Mouse (Mus musculus) heart, adult 8-10 months (tissue): ENCODE data around the gene Macrod2. TPM values are rescaled to one million over a fixed set of nuclear protein-coding genes. Genes with fewer than 3 reads are reported as not detected.

Experiments used
- DNase-seq: peaks from one replicate; pipeline ENCODE4 v3.0.0; 2022; ENCODE audit warnings: low spot score
- total RNA-seq, 4 experiments: library from RNA; stranded (reverse); gene quantifications; 2 replicates each; pipeline ENCODE4 v1.2.4; 2022

Macrod2 gene
- total RNA-seq, 4 experiments from 2014 or later: 7.0 to 9.1 (median 8.7) TPM

DNA sequence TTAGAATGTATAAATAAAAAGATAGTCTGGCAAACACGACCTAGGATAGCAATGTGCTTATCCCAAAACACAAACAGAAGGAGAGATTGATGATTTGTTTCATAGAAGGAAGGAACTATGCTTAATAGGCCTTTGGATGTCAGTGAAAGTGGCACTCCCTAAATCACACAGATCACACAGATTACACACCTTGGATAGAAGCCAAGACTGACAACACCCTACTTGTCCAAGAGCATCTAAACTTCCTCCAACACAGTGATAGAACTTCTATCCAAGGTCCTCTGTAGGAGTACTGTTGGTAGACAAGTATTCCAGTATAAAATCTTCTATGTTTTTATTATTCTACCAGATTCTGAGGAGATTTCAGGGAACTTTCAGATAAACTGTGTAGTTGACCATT lies 1567.8 kb downstream of the Macrod2 start:
- no peak for DNase-seq

DNA sequence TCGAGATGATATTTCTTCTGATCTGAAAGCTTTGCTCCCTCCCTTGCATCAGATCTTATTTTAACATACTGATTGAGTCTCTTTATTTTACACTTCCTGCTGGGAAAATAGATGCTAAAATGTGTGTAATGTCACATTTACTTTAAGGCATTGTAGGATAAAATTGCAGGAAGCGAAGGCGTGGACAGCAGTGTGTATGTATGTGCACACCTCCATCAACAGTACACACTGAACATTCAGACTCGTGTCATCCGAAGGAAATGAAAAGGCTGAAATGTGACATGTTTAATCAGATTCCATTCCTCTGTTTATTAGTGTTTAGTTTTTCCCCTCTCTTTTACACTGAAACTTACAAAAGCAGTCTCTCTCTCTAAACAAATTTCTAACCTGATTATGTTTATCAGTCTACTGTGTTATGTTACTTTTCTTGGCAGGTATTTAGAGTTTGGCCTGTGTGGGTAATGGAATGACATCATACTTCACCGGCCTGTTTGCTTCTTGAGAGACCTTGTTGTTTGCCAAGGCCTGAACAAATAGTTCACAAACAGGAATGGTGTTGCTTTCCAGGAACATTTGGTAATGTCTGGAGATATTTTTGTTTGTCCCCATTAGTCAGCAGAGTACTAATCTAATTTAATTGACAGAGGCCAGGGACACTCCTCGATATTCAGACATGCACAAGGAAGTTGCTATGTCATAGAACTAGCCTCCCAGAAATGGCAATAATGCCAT lies 1588.7 kb downstream of the Macrod2 start:
- DNase-seq: peak; percentile 1

DNA sequence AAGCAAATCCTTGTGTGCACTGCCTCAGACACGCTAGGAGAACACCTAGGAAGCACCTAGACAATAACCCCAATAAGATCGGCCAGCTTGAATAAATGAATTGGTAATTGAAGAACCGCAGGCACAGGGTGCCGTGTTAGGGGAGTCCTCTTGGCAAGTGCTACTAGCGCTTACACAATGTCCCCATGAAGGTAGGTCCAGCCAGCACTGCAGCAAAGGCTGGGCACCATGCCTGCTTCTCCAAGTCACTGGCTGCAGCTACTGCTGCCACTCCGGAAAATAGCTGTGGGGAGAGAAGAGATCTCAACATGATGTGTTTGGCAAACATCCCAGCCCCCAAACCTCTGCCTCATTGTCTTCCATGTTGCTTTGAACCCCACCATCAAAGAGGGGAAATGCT lies 1603.8 kb downstream of the Macrod2 start:
- DNase-seq: peak; percentile 43

- DNase-seq: no peak
Observed at GRCm38 (mm10) chr2:142024534-142025155, 1629.5 kb downstream of the Macrod2 start.

- DNase-seq: no peak
Observed at GRCm38 (mm10) chr2:142026721-142027120, 1631.6 kb downstream of the Macrod2 start.

GRCm38 (mm10) chr2:142030756-142031646 lies 1635.9 kb downstream of the Macrod2 start:
- no peak for DNase-seq

DNA sequence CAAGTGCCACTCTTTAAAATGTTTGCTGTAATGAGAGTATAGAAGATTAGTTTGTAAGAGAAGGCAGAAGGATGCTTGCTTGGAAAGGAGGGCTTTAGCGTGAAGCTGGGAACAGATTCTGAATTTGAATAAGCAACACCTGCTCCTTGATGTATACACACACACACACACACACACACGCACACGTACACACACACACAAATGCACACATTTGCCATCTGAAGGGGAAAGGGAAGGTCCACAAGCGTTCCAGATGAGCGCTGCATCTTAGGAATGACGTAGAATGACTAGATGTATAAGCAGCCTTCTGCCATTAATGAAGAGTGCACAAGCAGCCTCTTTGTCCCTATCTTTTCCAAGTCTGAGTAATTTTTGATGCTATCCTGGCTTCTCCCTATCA lies 1660.5 kb downstream of the Macrod2 start:
- DNase-seq: no peak

DNA sequence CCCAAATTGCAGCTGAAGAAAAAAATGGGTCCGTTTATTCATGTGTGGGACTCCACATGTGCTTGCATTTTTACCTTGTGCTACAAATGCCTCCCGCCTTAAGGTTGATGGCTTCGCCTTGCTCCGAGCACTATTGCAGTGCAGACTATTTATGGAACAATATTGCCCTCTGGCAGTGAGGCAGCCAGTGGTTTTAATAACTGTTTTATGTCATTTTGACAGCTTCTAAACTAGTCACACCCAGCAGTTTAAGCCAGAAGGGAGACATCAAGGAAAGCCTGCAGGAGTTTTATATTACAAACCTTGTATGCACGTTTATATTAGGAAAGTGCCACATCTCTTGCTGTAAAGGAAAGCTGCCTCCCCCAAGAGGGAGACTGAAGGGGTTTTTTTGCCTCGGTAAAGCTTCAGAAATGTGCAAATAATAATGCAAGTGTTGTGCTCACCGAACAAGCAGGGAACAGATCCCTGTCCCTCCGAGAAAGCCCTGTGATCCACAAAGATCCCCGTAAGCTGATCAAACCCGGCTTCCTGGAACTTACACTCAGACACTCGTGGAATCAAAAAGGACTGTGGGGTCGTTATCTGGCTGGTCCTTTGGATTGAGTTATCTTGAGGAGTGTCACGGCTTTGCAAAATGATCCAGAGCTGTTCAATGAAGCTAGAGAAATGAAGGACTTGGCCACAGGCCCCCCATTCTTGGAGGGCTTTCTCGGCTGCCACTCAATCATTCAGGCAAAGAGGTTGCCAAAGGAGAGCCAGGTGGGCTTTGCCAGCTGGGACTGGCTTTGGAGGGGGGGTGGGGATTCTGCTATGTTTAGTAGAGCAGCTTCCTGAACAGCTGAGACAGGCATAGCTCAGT lies 1663.0 kb downstream of the Macrod2 start:
- DNase-seq: no peak

GRCm38 (mm10) chr2:142058751-142059090 lies 1663.6 kb downstream of the Macrod2 start:
- no peak for DNase-seq

DNA sequence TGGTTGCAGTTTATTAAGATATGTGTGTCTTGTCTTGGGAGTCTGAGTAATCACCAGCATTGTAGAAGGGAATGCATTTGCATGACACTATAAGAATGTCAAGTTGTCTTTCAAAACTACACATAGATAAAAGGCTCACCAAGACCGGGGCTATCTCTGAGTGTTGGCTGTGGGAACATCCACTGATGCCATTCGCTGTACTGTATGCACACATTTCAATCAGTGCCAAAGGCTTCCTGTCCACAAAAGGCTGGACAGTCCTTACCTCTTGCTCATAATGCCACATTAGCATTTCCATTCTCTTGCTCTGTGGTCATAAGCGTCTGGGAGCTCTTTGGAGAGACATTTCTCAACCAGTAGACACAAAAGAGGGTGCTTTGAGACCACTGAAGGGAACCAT lies 1713.8 kb downstream of the Macrod2 start:
- DNase-seq: no peak

GRCm38 (mm10) chr2:142116623-142117022 lies 1721.5 kb downstream of the Macrod2 start:
- no peak for DNase-seq

- no peak for DNase-seq
Observed at GRCm38 (mm10) chr2:142128109-142128508, 1733.0 kb downstream of the Macrod2 start.

DNA sequence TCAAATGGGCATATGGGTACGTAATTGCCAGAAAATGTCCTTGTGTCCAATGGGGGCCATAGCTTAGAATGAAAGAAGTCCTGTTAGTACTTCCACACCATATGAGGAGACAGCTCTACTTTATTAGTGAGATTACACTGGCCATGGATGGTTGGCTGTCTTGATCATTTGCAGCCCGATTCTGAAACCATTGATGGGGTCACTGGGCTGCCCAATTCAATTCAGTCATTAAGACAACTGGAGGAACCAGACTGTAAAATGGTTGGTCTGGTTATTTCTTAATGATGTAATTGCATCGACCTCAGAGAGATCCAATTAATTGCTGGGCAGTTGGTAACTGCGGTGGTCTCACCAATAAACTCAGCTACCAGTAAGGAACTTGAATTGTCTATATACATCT lies 1734.1 kb downstream of the Macrod2 start:
- DNase-seq: no peak

DNA sequence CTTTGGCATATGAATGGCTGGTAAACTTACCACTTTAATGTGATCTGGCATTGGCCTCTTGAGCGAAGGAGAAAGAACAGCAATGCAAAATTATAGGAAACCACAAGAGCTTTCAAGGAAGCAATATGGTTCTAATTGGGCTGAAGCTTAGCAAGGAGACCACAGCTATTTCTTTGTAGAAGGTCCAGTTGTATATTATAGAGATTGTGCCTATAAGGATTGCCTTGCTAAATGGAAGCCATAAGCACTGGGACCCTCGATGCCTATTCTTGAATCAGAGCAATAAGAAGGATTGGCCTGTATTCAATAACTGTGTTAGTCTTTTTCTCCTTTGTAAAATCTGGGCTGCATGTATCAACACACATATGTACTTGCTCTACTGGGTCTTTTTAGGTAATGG lies 1754.2 kb downstream of the Macrod2 start:
- no peak for DNase-seq

DNA sequence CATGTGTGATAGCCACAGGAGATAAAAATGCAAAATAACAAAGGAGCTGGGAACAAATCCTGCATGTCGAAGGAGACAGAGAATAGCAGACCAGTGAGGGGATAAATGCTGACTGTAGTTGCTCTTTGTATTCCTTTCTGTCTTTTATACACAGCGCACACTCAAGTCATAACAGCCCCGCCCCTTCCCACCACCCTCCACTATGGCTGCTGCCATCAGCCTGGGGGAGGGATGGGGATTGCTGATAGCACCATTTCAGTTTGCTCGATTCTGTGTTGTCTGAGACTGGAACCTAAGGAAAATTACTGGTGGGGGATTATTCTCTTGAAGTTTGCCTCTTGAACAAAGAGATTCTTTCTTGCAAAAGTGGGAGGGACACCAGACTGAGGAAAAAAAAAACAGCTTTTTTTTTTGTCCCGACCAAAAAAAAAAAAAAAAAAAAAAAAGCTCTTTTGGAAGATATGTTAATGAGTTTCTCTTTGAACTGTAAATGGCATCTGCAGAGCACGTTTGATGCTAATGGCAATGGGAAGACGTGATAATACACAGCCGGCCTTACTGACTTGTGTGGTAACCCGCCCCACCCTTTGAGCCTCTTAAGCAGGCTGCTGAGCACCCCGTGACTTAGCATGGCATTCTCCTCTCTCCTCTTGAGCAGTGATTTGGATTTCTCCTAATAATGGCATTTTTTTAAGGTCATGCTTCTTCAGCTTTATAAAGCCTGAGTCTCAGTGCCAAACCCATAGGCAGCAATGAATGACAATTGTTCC lies 1768.6 kb downstream of the Macrod2 start:
- DNase-seq: no peak

DNA sequence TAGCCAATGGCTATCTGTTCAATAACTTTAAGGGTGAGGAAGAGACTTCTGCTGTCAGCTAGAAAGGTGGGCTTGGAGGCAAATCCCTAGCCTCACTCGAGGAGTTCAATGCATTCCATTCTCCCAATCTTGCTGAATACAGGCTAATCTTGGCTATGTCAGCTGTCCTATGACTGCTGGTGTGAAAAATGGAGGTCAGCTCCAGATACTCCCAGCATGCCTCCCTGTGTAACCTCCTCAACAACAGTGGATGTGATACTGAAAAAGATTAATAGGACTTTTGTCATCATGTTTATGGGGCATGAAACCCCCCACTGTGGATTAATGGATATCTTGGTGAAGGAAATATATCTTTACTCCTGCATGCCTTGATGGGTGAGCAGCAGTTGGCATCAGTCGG lies 1774.5 kb downstream of the Macrod2 start:
- no peak for DNase-seq

GRCm38 (mm10) chr2:142172706-142173105 lies 1777.6 kb downstream of the Macrod2 start:
- DNase-seq: no peak

DNA sequence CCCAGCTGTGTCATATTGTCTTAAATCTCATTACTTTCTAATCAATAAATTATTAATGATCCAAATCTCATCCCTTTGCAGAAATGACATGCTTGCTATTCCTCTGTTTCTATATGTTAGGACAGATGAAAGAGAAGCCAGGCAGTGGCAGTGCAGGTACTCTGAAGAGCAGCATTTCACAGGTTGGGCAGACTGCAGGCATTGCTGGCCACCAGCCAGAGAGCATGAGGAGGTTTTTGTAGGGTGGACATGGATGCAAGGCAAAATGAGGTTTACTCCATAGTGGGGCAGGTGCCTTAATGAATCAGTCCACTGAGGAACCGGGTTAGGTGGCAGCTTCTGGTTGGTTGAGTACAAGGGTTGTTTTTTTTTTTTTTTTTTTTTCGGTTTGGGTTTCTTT lies 1778.9 kb downstream of the Macrod2 start:
- no peak for DNase-seq

DNA sequence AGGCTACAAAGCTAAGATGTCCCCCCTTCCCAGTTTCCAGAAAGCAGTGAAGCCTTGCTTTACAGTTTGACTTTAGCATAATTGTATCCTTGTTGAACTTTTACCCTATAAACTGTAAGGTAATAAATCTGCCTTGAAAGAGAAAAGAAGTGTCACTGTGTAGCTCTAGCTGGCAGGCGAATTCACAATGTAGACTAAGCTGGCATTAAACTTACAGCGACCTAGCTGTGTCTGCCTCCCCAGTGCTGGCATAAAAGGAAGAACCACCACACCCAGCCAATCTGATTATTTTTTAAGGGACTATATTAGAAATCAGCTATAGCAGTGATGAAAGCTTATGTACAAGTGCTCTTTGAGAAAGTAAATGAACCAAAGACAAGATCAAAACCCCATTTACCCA lies 1791.8 kb downstream of the Macrod2 start:
- DNase-seq: no peak

DNA sequence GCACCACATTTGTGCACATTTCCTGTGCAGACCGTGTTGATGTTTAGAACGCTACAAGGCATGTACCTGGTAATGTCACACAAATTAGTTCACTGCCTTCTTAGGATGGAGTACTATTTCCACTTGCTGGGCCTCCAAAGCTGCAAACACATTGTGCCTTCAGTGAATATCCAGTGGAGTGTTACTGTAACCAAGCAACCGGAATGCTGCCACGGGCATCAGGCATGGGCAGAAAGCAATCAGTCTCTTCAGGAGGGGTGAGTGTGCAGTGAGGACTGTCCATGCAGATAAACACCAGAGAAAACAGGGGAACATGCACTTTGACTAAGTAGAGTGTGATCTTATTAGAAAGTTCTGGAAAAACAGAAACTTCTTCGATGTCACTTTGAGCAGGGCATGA lies 1792.3 kb downstream of the Macrod2 start:
- no peak for DNase-seq

GRCm38 (mm10) chr2:142217371-142217770 lies 1822.3 kb downstream of the Macrod2 start:
- no peak for DNase-seq
